Mouse (Mus musculus): ENCODE data around the gene Ap1g2.
A peak's percentile ranks its signal among the peaks of the same experiment; 100 is the strongest.

The Ap1g2 gene

GRCm38 (mm10) chr14:55113975-55114645 is 7.7 kb upstream of the Ap1g2 start:
- no peak for DNase-seq (ENCODE audit: low spot score in 2 of 2)

GRCm38 (mm10) chr14:55113351-55113974 is 7.1 kb upstream of the Ap1g2 start:
- no peak for DNase-seq (ENCODE audit: low spot score in 2 of 2)

GRCm38 (mm10) chr14:55111720-55112119 is 5.3 kb upstream of the Ap1g2 start:
- no peak for DNase-seq (ENCODE audit: low spot score in 2 of 2)

DNA sequence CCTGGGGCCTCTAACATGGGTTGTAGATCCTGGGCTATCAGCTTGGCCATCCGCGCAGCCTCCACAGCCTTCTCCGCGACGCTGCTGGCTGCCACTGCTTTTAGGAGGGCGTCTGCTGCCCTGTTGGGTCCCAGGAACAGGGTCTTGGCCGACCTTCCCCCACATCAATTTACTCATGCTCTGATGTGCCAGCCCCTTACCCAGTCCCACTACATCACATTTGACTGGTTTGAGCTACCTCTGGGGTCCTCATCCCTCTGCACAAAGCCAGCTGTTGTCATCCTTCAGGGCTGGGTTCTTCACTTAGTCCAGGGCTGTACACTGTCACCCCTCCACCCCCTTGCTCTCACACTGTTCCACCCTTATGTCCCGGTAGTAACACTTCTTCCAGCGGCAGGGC is 3.7 kb upstream of the Ap1g2 start:
- DNase-seq (ENCODE audit: low spot score in 2 of 2): no peak

- DNase-seq (ENCODE audit: low spot score in 2 of 2): no peak
These were observed 2.9 kb upstream of the Ap1g2 start for GRCm38 (mm10) chr14:55109048-55109873.

- no peak for DNase-seq (ENCODE audit: low spot score in 2 of 2)
These were observed 1.9 kb upstream of the Ap1g2 start for GRCm38 (mm10) chr14:55108202-55108870.

DNA sequence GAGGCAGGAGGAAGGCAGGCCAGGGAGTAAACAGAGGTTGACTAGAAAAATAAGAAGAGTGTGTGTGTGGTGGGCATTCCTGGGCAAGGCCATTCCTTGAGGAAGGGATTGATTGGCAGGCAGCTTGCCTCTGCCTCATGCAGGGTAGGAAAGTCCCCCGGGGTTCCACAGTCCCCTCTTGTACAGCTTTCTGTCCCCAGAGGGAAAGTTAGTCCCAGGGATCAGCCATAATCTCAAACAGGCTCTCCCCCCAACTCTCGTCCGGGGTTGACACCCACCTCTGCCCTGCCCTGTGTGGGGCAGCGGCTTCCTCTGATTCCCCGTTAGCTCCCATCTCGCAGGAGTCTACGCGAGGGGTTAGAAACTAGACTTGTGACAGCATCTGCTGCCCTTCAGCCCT is 597 bp upstream of the Ap1g2 start:
- DNase-seq (ENCODE audit: low spot score in 2 of 2): no peak

DNA sequence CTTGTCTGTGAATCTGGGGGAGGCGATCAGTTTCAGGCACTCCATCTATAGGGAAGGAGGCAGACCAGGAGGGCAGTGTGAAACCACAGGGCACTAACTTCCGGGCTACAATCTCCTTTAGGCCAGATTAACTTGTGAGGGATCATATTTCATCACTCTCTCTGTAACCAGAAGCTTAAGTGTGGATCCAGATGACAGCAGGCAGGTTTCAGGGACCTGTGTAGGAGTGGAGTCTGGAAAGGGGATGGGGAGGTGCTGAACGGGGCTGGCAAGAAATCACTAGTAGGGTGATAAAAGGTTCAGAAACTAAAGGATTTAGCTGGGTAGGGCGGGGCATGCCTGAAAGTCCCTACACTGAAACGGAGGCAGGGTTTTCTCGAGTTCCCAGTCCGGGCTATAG is 1.0 kb downstream of the Ap1g2 start:
- no peak for DNase-seq (ENCODE audit: low spot score in 2 of 2)

- no peak for DNase-seq (ENCODE audit: low spot score in 2 of 2)
These were observed 2.0 kb downstream of the Ap1g2 start for GRCm38 (mm10) chr14:55104365-55104764.

GRCm38 (mm10) chr14:55102253-55102785 is 4.1 kb downstream of the Ap1g2 start:
- DNase-seq (ENCODE audit: low spot score in 2 of 2): no peak

DNA sequence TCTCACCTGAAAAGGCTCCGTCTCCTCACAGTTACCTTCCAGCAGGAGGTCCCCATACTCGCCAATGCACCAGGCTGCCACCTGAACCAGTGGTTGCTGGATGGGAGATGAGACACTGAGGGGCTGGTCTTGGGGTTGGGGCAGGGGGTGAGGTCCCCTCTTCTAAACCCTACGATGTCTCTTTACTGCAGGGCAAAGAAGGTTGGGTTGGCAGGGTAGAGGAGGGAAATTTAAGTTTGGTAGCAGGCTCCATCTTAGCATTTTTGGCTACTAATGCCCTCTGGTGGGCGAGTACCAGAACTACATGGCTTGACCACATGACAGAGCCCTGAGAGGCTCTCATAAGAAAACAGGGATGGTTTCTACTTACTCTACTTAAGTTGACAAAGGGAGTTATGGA is 4.8 kb downstream of the Ap1g2 start:
- DNase-seq (ENCODE audit: low spot score in 2 of 2): peak; percentile 55 to 62

DNA sequence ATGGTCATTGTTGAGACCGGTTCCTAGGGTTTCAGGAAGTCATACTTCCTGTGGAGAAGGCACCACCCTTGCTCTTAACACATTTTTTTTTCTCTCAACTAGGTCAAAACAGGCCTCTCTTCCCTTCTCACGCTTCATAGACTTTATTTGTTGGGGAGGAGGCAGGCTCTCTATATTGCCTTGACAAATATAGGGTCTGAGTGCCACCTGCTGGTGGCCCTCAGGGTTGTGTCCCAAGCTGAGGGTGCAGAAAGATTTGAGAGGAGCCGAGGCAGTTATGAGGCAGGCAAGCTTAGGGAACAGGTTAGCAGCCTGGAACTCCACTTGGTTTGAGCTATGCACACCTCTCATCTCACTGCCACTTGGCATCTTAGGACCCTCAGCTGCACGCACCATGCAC is 8.3 kb downstream of the Ap1g2 start:
- DNase-seq (ENCODE audit: low spot score in 2 of 2): peak; percentile 66 to 68

DNA sequence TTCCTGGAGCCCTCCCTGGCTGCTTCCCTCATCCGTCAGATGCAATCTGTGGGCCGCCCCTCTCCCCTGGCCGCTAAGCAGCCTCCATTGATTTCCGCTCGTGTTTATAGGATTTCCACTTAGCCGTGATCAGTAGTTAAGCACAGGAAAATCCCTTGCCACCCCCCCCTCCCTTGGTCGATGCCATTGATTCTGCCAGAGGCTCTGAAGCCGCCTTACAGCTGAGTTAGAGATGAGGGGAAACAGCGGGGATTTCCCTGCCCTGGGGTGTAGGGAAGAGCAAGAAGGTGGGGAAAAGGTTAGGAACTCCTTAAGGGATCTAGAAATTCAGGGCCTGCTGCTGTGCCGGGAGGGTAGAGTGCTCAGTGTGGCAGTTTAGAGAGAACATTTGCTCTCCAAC is 8.7 kb downstream of the Ap1g2 start:
- DNase-seq (ENCODE audit: low spot score in 2 of 2): no peak

GRCm38 (mm10) chr14:55096573-55097087 is 9.8 kb downstream of the Ap1g2 start:
- no peak for DNase-seq (ENCODE audit: low spot score in 2 of 2)

DNA sequence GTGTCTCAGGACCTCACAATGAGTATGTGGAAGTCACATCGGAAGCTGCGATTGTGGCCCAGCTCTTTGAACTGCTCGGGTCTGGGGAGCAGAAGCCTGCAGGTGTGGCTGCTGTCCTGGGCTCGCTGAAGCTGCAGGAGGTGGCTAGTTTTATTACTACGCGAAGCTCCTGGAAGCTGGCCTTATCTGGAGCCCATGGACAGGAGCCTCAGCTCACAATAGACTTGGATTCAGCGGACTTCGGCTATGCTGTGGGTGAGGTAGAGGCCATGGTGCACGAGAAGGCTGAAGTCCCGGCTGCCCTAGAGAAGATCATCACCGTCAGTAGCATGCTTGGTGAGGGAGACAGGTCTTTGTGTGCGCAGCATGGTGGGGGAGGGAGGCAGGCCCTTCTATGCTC is 10.7 kb downstream of the Ap1g2 start:
- DNase-seq (ENCODE audit: low spot score in 2 of 2): no peak

GRCm38 (mm10) chr14:55095263-55095662 is 11.1 kb downstream of the Ap1g2 start:
- no peak for DNase-seq (ENCODE audit: low spot score in 2 of 2)

DNA sequence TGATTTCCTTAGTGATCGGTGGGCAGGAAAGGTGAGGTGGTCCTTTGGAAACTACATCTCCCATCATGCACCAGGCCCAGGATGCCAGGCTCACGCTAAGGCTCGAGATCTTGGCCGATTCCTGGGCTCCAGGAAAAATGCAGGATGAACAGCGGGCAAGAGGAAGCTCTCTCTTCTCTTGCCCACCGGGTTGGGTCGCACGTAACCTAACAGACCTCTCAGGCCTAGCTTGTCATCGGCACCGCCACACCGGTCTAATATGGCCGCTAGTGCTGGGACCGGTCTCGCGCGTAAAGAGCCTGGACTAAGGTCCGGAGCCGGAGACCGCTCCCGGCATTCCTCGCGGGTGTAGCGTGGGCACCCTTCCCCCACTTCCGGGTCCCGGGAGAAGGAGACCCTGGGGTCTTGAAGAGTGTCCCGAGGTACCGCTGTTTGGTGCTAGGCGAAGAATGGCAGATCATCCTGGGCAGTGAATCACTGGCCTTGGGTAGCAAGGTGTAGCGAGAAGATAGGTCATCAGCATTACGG is 11.6 kb downstream of the Ap1g2 start, which contains the start of gene Thtpa:
Gene Thtpa (plus strand): TSS at position 81 of the 528 bp plus-strand sequence.
- DNase-seq (ENCODE audit: low spot score in 2 of 2): peak; percentile 57 to 62

GRCm38 (mm10) chr14:55093927-55094326 is 12.5 kb downstream of the Ap1g2 start:
- DNase-seq (ENCODE audit: low spot score in 2 of 2): no peak

DNA sequence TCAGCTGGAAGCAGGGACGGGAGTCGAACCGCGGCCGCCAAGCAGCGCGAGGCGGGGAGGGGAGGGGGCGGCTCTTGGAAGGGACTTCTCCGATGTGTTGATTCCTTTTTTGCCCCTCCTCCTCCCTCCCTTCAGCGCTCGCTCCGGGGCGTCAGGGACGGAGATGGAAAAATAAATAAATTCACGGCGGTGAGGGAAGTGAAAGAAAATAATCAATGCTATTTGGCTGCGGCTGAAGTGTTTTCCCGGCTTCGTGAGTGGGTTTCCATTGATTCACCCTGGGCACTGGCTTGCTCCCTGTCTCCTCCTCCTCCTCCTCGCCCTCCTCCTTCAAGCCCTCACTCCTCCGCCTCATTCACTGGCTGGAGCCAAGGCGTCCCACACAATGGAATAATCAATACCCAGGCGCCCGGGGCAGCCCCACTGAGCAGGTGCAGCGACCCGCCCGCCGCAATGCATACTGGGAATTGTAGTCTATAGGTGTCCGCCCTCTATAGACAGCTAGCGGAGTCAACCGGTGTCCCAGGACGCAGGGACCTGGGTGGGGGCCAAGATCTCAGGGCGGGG is 14.3 kb downstream of the Ap1g2 start, which contains the start of gene Zfhx2:
Gene Zfhx2 (minus strand): TSS at position 314 of the 567 bp plus-strand sequence.
- peak; percentile 79 to 86 for DNase-seq (ENCODE audit: low spot score in 2 of 2)

- DNase-seq (ENCODE audit: low spot score in 2 of 2): no peak
These were observed 15.1 kb downstream of the Ap1g2 start for GRCm38 (mm10) chr14:55091209-55091865.
